In genomic region chr10:33304982-33305381, GRCm38 (mm10) we compare ENCODE assay signal across 11 mouse cellular contexts.
DNase-seq lines count a peak whose midpoint lies in the region; ATAC-seq and TF ChIP-seq lines count a peak whose summit lies in the region.
"Had no signal": no experiment of that assay in that cellular context is flagged by ENCODE, and none has a peak within 500 bp of the region (broad histone marks: within the 10 kb centered on the region; RNA-seq: fewer than 3 reads in every experiment).

No protein-coding gene starts in this region.

- ATAC-seq in limb, embryonic 14.5 days (ENCODE audit: low FRiP score, low read depth) = no peak
- no peak for ATAC-seq in activated CD4-positive, CD25-positive, alpha-beta regulatory T cell, adult 4 months

- no peaks in the 10 kb centered on the region for H3K4me1 ChIP-seq in limb, embryonic 14.5 days (ENCODE audit: control insufficient read depth, insufficient read depth, low read length)
- no peaks in the 10 kb centered on the region for H3K4me1 ChIP-seq in limb, embryonic 10.5 days
- H3K4me1 ChIP-seq: limb, embryonic 12.5 days had no signal

- no peak overlapping the region for H3K9ac ChIP-seq in limb, embryonic 14.5 days (ENCODE audit: low read depth, low read length, severe bottlenecking)
- H3K9ac ChIP-seq: limb, embryonic 12.5 days had no signal

- no peaks in the 10 kb centered on the region for H3K9me3 ChIP-seq in limb, embryonic 14.5 days (ENCODE audit: control insufficient read depth, low read length)
- no peaks in the 10 kb centered on the region for H3K9me3 ChIP-seq in limb, embryonic 10.5 days (replicated peaks)
- H3K9me3 ChIP-seq: limb, embryonic 12.5 days had no signal

- WGBS in limb, embryonic 14.5 days = 19% methylated on average over 2 of the region's 2 CpGs
- WGBS in limb, embryonic 10.5 days = 47% methylated on average over 2 of the region's 2 CpGs

- H3K27me3 ChIP-seq in limb, embryonic 14.5 days (ENCODE audit: control insufficient read depth, insufficient read depth, low read length) = no peaks in the 10 kb centered on the region
- H3K27me3 ChIP-seq in limb, embryonic 10.5 days (ENCODE audit: low read depth, poor library complexity, severe bottlenecking) = no peaks in the 10 kb centered on the region
- H3K27me3 ChIP-seq: CH12.LX; limb, embryonic 12.5 days had no signal

- no peak for TF ChIP-seq POLR2A in limb, embryonic 14.5 days (IDR thresholded peaks at IDR 0.05; ENCODE audit: borderline replicate concordance, extremely low read depth, insufficient read depth, insufficient read length)

- intact Hi-C loops in left cerebral cortex, postnatal 25 days (cut with DNase I) = loop anchor here (5.0 kb wide), 1 partner anchor 1563 kb away; no protein-coding TSS in a partner anchor

- peak; percentile 43 to 48 for DNase-seq in cerebellum, postnatal 14 days
- DNase-seq in cerebellum, adult 11 months = no peak
- peak; percentile 67 for DNase-seq in limb, embryonic 14.5 days (ENCODE audit: low spot score)
- no peak for DNase-seq in limb, embryonic 10.5 days (ENCODE audit: low spot score)
- DNase-seq in adipocyte (ENCODE audit: low spot score) = peak; percentile 52
- DNase-seq in left cerebral cortex, postnatal 25 days (ENCODE audit: low spot score in 2 of 2) = peak; percentile 21 to 26
- no peak for DNase-seq in yolk sac, embryonic 10.5 days (ENCODE audit: low spot score)
- DNase-seq: cerebellum, adult 2 months had no signal

- no peak overlapping the region for H3K27ac ChIP-seq in limb, embryonic 14.5 days (replicated peaks; ENCODE audit: low read depth, low read length)
- H3K27ac ChIP-seq in limb, embryonic 10.5 days = no peak overlapping the region
- H3K27ac ChIP-seq: limb, embryonic 12.5 days had no signal

- no peak overlapping the region for H3K4me3 ChIP-seq in limb, embryonic 14.5 days (replicated peaks; ENCODE audit: low read length)
- H3K4me3 ChIP-seq in limb, embryonic 10.5 days = no peak overlapping the region
- H3K4me3 ChIP-seq: limb, embryonic 12.5 days had no signal

- H3K4me2 ChIP-seq in limb, embryonic 14.5 days (replicated peaks; ENCODE audit: low read depth, low read length, severe bottlenecking) = no peak overlapping the region
- H3K4me2 ChIP-seq: limb, embryonic 12.5 days had no signal

- no peaks in the 10 kb centered on the region for H3K36me3 ChIP-seq in limb, embryonic 14.5 days (ENCODE audit: control insufficient read depth, insufficient read depth, low read length)
- H3K36me3 ChIP-seq in limb, embryonic 10.5 days = no peaks in the 10 kb centered on the region
- H3K36me3 ChIP-seq: limb, embryonic 12.5 days had no signal

Comparison
In these comparisons a context has a peak if more than half of its experiments do, and no peak if none do; other contexts are left out.
1. DNase-seq: peak in cerebellum, postnatal 14 days (2 of 2), limb, embryonic 14.5 days (single experiment), adipocyte (single experiment) and left cerebral cortex, postnatal 25 days (2 of 2); none in cerebellum, adult 11 months (single experiment), limb, embryonic 10.5 days (single experiment) and yolk sac, embryonic 10.5 days (single experiment).